Mouse (Mus musculus) layer of hippocampus, adult 8-10 months (tissue): ENCODE measurements around the gene Lmod1. TPM values are rescaled to one million over a fixed set of nuclear protein-coding genes. Genes with fewer than 3 reads are reported as not detected.

ENCODE experiments used
- DNase-seq, 2 experiments: peaks; one replicate each; pipeline ENCODE4 v3.0.0; 2022; ENCODE audit warnings: low spot score in 2 of 2
- total RNA-seq, 4 experiments: library from RNA; stranded (reverse); gene quantifications; 2 replicates each; pipeline ENCODE4 v1.2.4; 2022

Lmod1 gene
- total RNA-seq, 4 experiments from 2014 or later = 0.70 to 0.96 (median 0.75) TPM

- no peak for DNase-seq
Observed at GRCm38 (mm10) chr1:135410967-135411366, 86.4 kb downstream of the Lmod1 start.

GRCm38 (mm10) chr1:135412130-135412529 is 87.5 kb downstream of the Lmod1 start:
- DNase-seq = no peak

GRCm38 (mm10) chr1:135413996-135414395 is 89.4 kb downstream of the Lmod1 start:
- DNase-seq = no peak

Other genes with a start within 250 kb of the Lmod1 start
- gene Lgr6, start 219.5 kb upstream of the Lmod1 start, total RNA-seq = 1 to 10 TPM; 1.4 to 2.2 (median 1.9) TPM
- gene Ptpn7, start 192.1 kb upstream of the Lmod1 start, total RNA-seq = under 1 TPM in 2 of 4 experiments, not detected in 2; 0.16 to 0.34 TPM
- 100 to 1,000 TPM; 251 to 262 (median 254) TPM for gene Arl8a, start 178.0 kb upstream of the Lmod1 start, total RNA-seq
- gene Gpr37l1, start 157.1 kb upstream of the Lmod1 start, total RNA-seq = 100 to 1,000 TPM; 184 to 257 (median 204) TPM
- gene Elf3, start 66.2 kb upstream of the Lmod1 start, total RNA-seq = not detected
- 10 to 100 TPM; 53.9 to 63.9 (median 59.3) TPM for gene Rnpep, start 40.7 kb upstream of the Lmod1 start, total RNA-seq
- gene Timm17a, start 11.0 kb upstream of the Lmod1 start, total RNA-seq = 100 to 1,000 TPM; 164 to 196 (median 187) TPM
- 100 to 1,000 TPM; 108 to 137 (median 121) TPM for gene Shisa4, start 50.4 kb downstream of the Lmod1 start, total RNA-seq
- 100 to 1,000 TPM; 129 to 175 (median 174) TPM for gene Ipo9, start 105.7 kb downstream of the Lmod1 start, total RNA-seq